Mouse (Mus musculus): ENCODE measurements at regions not wholly inside any gene's neighbourhood (a gene's known extent, or its start where the extent isn't known, plus 50 kb on each side); places are given as distances from the start of the nearest gene placed in this dataset.

DNA sequence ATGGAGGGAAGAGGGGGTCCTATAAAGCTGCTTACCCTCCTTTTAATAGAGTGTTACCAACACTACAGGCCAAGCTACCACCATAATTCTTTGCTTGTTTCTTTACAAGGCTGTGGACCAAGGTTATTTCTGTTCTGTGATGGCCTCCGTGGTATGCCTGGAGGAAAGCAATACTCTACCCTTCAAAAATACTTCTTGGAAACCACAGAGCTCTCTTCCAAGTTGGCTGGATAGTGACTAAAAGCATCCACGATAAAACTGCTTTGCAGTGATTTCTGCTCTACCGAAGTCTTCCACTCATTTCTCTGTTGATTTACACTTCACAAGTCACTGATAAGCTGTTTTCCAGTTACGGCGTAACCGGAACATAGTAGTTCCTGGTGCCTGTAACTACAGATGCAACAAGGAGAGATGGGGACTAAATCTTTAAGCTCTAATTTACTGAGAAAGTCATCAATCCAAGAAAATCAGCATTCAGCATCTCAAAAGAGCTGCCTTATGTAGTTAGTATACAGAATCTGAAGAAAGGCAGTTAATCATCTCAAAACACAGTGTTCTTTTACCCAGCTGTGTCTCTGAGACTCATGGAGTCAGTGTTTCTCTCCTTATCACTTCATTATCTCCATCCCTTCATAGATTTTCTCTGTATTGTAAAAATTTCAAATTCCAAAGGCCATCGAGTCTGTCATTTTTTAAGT lies 216.1 kb upstream of the Pfn2 start:
- TF ChIP-seq CTCF (IDR thresholded peaks at IDR 0.05 in 2 of 3, conservative IDR thresholded peaks at IDR 0.05 in 1 of 3; ENCODE audit: control insufficient read depth in 1 of 3, insufficient read depth in 1 of 3, low read depth in 2 of 3, low read length in 3 of 3, poor library complexity in 1 of 3, severe bottlenecking in 1 of 3): no peak
- no peak for TF ChIP-seq CHD1 (IDR thresholded peaks at IDR 0.05; ENCODE audit: low read depth, low read length)
- no peak for TF ChIP-seq POLR2A (IDR thresholded peaks at IDR 0.05; ENCODE audit: control insufficient read depth in 1 of 2, insufficient read depth in 1 of 2, low read depth in 1 of 2, low read length in 2 of 2, poor library complexity in 1 of 2)
- no peak for TF ChIP-seq POLR2AphosphoS2 (IDR thresholded peaks at IDR 0.05; ENCODE audit: low read length)
- TF ChIP-seq MYC (IDR thresholded peaks at IDR 0.05; ENCODE audit: low read depth, low read length): no peak
- TF ChIP-seq TBP (IDR thresholded peaks at IDR 0.05; ENCODE audit: low read depth, low read length): no peak
- no peak for TF ChIP-seq NRF1 (IDR thresholded peaks at IDR 0.05; ENCODE audit: insufficient read depth, low read depth, low read length, poor library complexity, severe bottlenecking)

Measured in MEL (cell line).